Mouse (Mus musculus): Measurements from ENCODE around the gene Rnf166. TPM values are rescaled to one million over a fixed set of nuclear protein-coding genes. Genes with fewer than 3 reads are reported as not detected.

Rnf166 gene
- polyA plus RNA-seq, 1 experiment from 2014 or later = 26.6 TPM

GRCm38 (mm10) chr8:122515699-122516098 lies 39.8 kb upstream of the Rnf166 start:
- no peaks in the 10 kb centered on the region; the same call in 1 of the 2 replicates for H3K4me1 ChIP-seq (ENCODE audit: control insufficient read depth, insufficient read depth, low read length)
- no peak overlapping the region for H3K4me2 ChIP-seq (ENCODE audit: low read depth, low read length)
- no peak overlapping the region for H3K9ac ChIP-seq (replicated peaks; ENCODE audit: low read length)
- DNase-seq (ENCODE audit: low spot score) (no peak), ATAC-seq (replicated peaks; ENCODE audit: insufficient number of reproducible peaks, low FRiP score, low TSS enrichment, low read depth) (no peak)
- WGBS = 88% methylated on average over 14 of the region's 14 CpGs
- H3K27ac ChIP-seq (replicated peaks; ENCODE audit: low read depth, low read length) = no peak overlapping the region
- no peaks in the 10 kb centered on the region for H3K27me3 ChIP-seq (ENCODE audit: control insufficient read depth, insufficient read depth, low read length)
- no peaks in the 10 kb centered on the region for H3K9me3 ChIP-seq (replicated peaks; ENCODE audit: control insufficient read depth, low read length)
- H3K36me3 ChIP-seq (replicated peaks; ENCODE audit: control insufficient read depth, insufficient read depth, low read depth, low read length) = no peaks in the 10 kb centered on the region
- H3K4me3 ChIP-seq (ENCODE audit: low read depth, low read length) = no peak overlapping the region

DNA sequence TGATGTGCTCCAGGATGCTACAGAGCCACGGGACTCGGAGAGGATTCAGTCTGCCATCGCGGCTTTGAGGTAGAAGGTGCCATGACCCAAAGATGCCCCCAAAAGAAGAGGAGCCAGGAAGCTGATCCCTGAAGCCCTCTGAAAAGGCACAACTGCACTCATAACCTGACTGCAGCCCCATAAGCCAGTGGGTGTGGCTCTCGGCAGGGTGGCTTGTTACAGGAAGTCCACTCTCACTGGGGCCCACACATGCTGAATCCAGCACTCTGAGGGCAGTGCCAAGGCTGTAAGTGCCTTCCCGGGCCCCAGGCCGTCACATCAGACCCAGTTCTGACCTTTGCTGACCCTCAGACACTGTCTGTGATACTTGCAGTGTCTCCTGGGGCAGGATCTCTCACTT lies 36.5 kb upstream of the Rnf166 start:
- WGBS = 69% methylated on average over 7 of the region's 7 CpGs
- DNase-seq (ENCODE audit: low spot score) (no peak), ATAC-seq (replicated peaks; ENCODE audit: insufficient number of reproducible peaks, low FRiP score, low TSS enrichment, low read depth) (no peak)
- no peak overlapping the region for H3K9ac ChIP-seq (replicated peaks; ENCODE audit: low read length)
- no peaks in the 10 kb centered on the region for H3K27me3 ChIP-seq (ENCODE audit: control insufficient read depth, insufficient read depth, low read length)
- no peaks in the 10 kb centered on the region for H3K36me3 ChIP-seq (replicated peaks; ENCODE audit: control insufficient read depth, insufficient read depth, low read depth, low read length)
- H3K4me1 ChIP-seq (ENCODE audit: control insufficient read depth, insufficient read depth, low read length) = no peaks in the 10 kb centered on the region; the same call in 1 of the 2 replicates
- H3K9me3 ChIP-seq (replicated peaks; ENCODE audit: control insufficient read depth, low read length) = no peaks in the 10 kb centered on the region
- no peak overlapping the region for H3K27ac ChIP-seq (replicated peaks; ENCODE audit: low read depth, low read length)
- H3K4me2 ChIP-seq (ENCODE audit: low read depth, low read length) = no peak overlapping the region
- H3K4me3 ChIP-seq (ENCODE audit: low read depth, low read length) = no peak overlapping the region

DNA sequence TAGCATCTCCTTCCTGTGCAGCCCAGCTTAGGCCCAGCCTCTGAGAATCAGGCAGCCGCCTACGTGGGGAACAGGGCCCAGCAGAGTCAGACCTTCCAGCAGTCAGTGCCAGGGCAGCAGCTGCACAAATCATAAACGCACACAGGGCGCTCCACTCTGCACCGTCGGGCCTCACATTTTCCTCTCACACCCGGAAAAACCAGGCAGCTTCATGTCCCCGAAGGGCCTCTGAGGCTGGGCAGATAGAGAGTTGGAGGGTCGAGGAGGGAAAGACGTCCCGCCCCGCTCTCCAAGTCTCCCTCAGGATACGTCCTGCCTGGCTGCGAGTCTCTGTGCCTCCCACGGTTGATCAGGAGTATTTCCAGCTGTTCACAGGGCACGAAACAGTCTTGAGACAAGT lies 35.7 kb upstream of the Rnf166 start:
- DNase-seq (ENCODE audit: low spot score) (no peak), ATAC-seq (replicated peaks; ENCODE audit: insufficient number of reproducible peaks, low FRiP score, low TSS enrichment, low read depth) (no peak)
- 77% methylated on average over 16 of the region's 16 CpGs for WGBS
- H3K36me3 ChIP-seq (replicated peaks; ENCODE audit: control insufficient read depth, insufficient read depth, low read depth, low read length) = no peaks in the 10 kb centered on the region
- no peaks in the 10 kb centered on the region for H3K27me3 ChIP-seq (ENCODE audit: control insufficient read depth, insufficient read depth, low read length)
- no peaks in the 10 kb centered on the region for H3K9me3 ChIP-seq (replicated peaks; ENCODE audit: control insufficient read depth, low read length)
- no peak overlapping the region for H3K9ac ChIP-seq (replicated peaks; ENCODE audit: low read length)
- no peak overlapping the region for H3K4me3 ChIP-seq (ENCODE audit: low read depth, low read length)
- H3K27ac ChIP-seq (replicated peaks; ENCODE audit: low read depth, low read length) = no peak overlapping the region
- H3K4me1 ChIP-seq (ENCODE audit: control insufficient read depth, insufficient read depth, low read length) = no peaks in the 10 kb centered on the region
- H3K4me2 ChIP-seq (ENCODE audit: low read depth, low read length) = no peak overlapping the region

DNA sequence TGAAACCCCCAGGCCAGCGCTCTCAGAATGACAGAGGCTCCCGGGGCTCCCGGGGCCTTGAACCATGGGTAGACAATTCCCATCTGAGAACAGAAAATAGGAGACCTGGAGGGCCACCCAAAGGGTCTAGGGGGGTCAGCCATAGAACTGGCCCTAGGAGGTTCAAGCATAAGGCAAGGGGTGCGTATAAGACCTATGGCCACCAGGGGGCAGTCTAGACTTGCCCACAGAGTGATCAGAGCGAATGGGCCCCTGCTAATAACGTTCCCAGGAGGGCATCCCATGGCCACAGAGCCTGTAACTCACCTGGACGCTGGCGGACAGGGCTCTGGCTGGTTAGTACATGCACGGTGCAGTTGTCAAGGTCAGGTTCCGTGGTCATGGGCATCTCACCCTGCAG lies 25.0 kb upstream of the Rnf166 start:
- Histone ChIP-seq H3K4me2 (ENCODE audit: low read depth, low read length) (no peak overlapping the region), H3K9ac (replicated peaks; ENCODE audit: low read length) (no peak overlapping the region), H3K36me3 (replicated peaks; ENCODE audit: control insufficient read depth, insufficient read depth, low read depth, low read length) (no peaks in the 10 kb centered on the region), H3K4me1 (ENCODE audit: control insufficient read depth, insufficient read depth, low read length) (no peaks in the 10 kb centered on the region), H3K27ac (replicated peaks; ENCODE audit: low read depth, low read length) (no peak overlapping the region), H3K4me3 (ENCODE audit: low read depth, low read length) (no peak overlapping the region), H3K9me3 (replicated peaks; ENCODE audit: control insufficient read depth, low read length) (no peaks in the 10 kb centered on the region), H3K27me3 (ENCODE audit: control insufficient read depth, insufficient read depth, low read length) (no peaks in the 10 kb centered on the region)
- no peak; the same call in 1 of the 2 replicates for ATAC-seq (replicated peaks; ENCODE audit: insufficient number of reproducible peaks, low FRiP score, low TSS enrichment, low read depth)
- WGBS = 36% methylated on average over 10 of the region's 10 CpGs
- peak; percentile 91 for DNase-seq (ENCODE audit: low spot score)

GRCm38 (mm10) chr8:122497912-122498311 lies 22.0 kb upstream of the Rnf166 start:
- no peak overlapping the region for H3K4me2 ChIP-seq (ENCODE audit: low read depth, low read length)
- no peak overlapping the region for H3K9ac ChIP-seq (replicated peaks; ENCODE audit: low read length)
- H3K27ac ChIP-seq (replicated peaks; ENCODE audit: low read depth, low read length) = no peak overlapping the region
- peaks cover 3% of the 10 kb centered on the region; the same call in 1 of the 2 replicates for H3K36me3 ChIP-seq (replicated peaks; ENCODE audit: control insufficient read depth, insufficient read depth, low read depth, low read length)
- DNase-seq (ENCODE audit: low spot score) = no peak
- H3K4me3 ChIP-seq (ENCODE audit: low read depth, low read length) = no peak overlapping the region
- no peak for ATAC-seq (replicated peaks; ENCODE audit: insufficient number of reproducible peaks, low FRiP score, low TSS enrichment, low read depth)
- H3K9me3 ChIP-seq (replicated peaks; ENCODE audit: control insufficient read depth, low read length) = no peaks in the 10 kb centered on the region
- H3K4me1 ChIP-seq (ENCODE audit: control insufficient read depth, insufficient read depth, low read length) = no peaks in the 10 kb centered on the region
- no peaks in the 10 kb centered on the region for H3K27me3 ChIP-seq (ENCODE audit: control insufficient read depth, insufficient read depth, low read length)
- 68% methylated on average over 17 of the region's 17 CpGs for WGBS

- Histone ChIP-seq H3K36me3 (replicated peaks; ENCODE audit: control insufficient read depth, insufficient read depth, low read depth, low read length) (peaks cover 3% of the 10 kb centered on the region; the same call in 1 of the 2 replicates), H3K4me1 (ENCODE audit: control insufficient read depth, insufficient read depth, low read length) (no peaks in the 10 kb centered on the region), H3K27me3 (ENCODE audit: control insufficient read depth, insufficient read depth, low read length) (no peaks in the 10 kb centered on the region), H3K4me2 (ENCODE audit: low read depth, low read length) (no peak overlapping the region), H3K4me3 (ENCODE audit: low read depth, low read length) (no peak overlapping the region), H3K9ac (replicated peaks; ENCODE audit: low read length) (no peak overlapping the region), H3K27ac (replicated peaks; ENCODE audit: low read depth, low read length) (no peak overlapping the region), H3K9me3 (replicated peaks; ENCODE audit: control insufficient read depth, low read length) (no peaks in the 10 kb centered on the region)
- WGBS = 88% methylated on average over 12 of the region's 12 CpGs
- ATAC-seq (replicated peaks; ENCODE audit: insufficient number of reproducible peaks, low FRiP score, low TSS enrichment, low read depth) (no peak), DNase-seq (ENCODE audit: low spot score) (no peak)
These were observed 21.3 kb upstream of the Rnf166 start for GRCm38 (mm10) chr8:122497016-122497734.

GRCm38 (mm10) chr8:122488387-122488786 lies 12.5 kb upstream of the Rnf166 start:
- H3K27me3 ChIP-seq (ENCODE audit: control insufficient read depth, insufficient read depth, low read length) = no peaks in the 10 kb centered on the region
- H3K4me1 ChIP-seq (ENCODE audit: control insufficient read depth, insufficient read depth, low read length) = no peaks in the 10 kb centered on the region
- no peak overlapping the region for H3K4me3 ChIP-seq (ENCODE audit: low read depth, low read length)
- H3K27ac ChIP-seq (replicated peaks; ENCODE audit: low read depth, low read length) = no peak overlapping the region
- H3K36me3 ChIP-seq (replicated peaks; ENCODE audit: control insufficient read depth, insufficient read depth, low read depth, low read length) = peaks cover 10% of the 10 kb centered on the region
- no peaks in the 10 kb centered on the region for H3K9me3 ChIP-seq (replicated peaks; ENCODE audit: control insufficient read depth, low read length)
- DNase-seq (ENCODE audit: low spot score) (no peak), ATAC-seq (replicated peaks; ENCODE audit: insufficient number of reproducible peaks, low FRiP score, low TSS enrichment, low read depth) (no peak)
- no peak overlapping the region for H3K4me2 ChIP-seq (ENCODE audit: low read depth, low read length)
- no peak overlapping the region for H3K9ac ChIP-seq (replicated peaks; ENCODE audit: low read length)
- WGBS = 90% methylated on average over 9 of the region's 9 CpGs

GRCm38 (mm10) chr8:122484831-122485230 lies 9.0 kb upstream of the Rnf166 start:
- WGBS = 95% methylated on average over 12 of the region's 12 CpGs
- DNase-seq (ENCODE audit: low spot score) = no peak
- no peak for ATAC-seq (replicated peaks; ENCODE audit: insufficient number of reproducible peaks, low FRiP score, low TSS enrichment, low read depth)
- H3K27me3 ChIP-seq (ENCODE audit: control insufficient read depth, insufficient read depth, low read length) = no peaks in the 10 kb centered on the region
- H3K27ac ChIP-seq (replicated peaks; ENCODE audit: low read depth, low read length) = no peak overlapping the region
- H3K4me3 ChIP-seq (ENCODE audit: low read depth, low read length) = no peak overlapping the region
- H3K4me1 ChIP-seq (ENCODE audit: control insufficient read depth, insufficient read depth, low read length) = no peaks in the 10 kb centered on the region
- H3K4me2 ChIP-seq (ENCODE audit: low read depth, low read length) = no peak overlapping the region
- no peaks in the 10 kb centered on the region for H3K9me3 ChIP-seq (replicated peaks; ENCODE audit: control insufficient read depth, low read length)
- H3K36me3 ChIP-seq (replicated peaks; ENCODE audit: control insufficient read depth, insufficient read depth, low read depth, low read length) = peaks cover 21% of the 10 kb centered on the region
- H3K9ac ChIP-seq (replicated peaks; ENCODE audit: low read length) = no peak overlapping the region
